Mouse (Mus musculus): Measurements from ENCODE around the gene Inhbe. TPM values are rescaled to one million over a fixed set of nuclear protein-coding genes. Genes with fewer than 3 reads are reported as not detected.

Inhbe gene
- polyA plus RNA-seq, 1 experiment from 2014 or later, result 0.10 TPM

DNA sequence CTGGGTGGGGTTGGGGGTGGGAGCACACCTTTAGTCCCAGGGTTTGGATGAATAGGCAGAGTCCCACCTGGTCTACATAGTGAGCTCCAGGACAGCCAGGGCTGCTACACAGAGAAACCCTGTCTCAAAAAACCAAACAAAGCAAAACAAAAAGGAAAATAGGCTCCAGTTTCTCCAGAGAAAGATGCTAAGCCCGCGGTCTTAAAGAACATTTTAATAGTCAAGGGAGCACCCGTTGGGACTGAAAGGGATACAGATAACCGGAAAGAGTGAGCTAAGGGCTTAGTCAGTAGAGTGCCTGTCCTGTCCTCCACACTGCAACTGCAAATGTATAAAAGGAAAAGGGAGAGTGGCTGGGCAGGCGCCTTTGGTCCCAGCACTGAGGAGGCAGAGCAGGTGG is 12.9 kb upstream of the Inhbe start:
- no peaks in the 10 kb centered on the region for H3K9me3 ChIP-seq (replicated peaks)
- no peak overlapping the region for H3K9ac ChIP-seq
- 0 out of 2 replicates have a peak, but pooled peaks cover 3% of the 10 kb centered on the region for H3K4me1 ChIP-seq
- H3K27me3 ChIP-seq (replicated peaks), result 0 out of 2 replicates have a peak, but pooled peaks cover 9% of the 10 kb centered on the region
- H3K4me3 ChIP-seq, result no peak overlapping the region
- H3K4me2 ChIP-seq, result no peak overlapping the region
- 64% methylated on average over 5 of the region's 5 CpGs for WGBS (ENCODE audit: insufficient replicate concordance)
- no peaks in the 10 kb centered on the region for H3K36me3 ChIP-seq
- 0 out of 2 replicates have a peak overlapping the region, but pooled peaks have one; percentile 40 for H3K27ac ChIP-seq
- no peak for ATAC-seq

DNA sequence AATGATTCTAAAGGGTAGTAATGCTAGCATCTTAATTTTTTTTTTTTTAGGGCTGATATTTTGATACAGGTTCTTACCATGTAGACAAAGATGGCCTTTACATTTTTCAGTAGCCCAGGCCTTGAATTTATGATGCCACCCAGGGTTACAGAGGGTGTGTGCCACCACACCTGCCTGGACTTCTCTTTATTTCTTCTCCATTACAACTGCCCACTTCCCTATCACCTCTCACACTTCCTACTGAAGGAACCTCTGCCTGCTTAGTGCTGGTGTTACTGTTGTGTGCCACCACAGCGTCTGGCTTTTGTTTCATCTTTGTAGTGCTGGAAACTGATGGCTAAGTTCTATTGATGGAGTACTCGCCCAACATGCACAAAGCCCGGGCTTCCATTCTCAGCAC is 6.5 kb upstream of the Inhbe start:
- H3K9ac ChIP-seq, result no peak overlapping the region
- no peak overlapping the region for H3K4me2 ChIP-seq
- no peaks in the 10 kb centered on the region for H3K9me3 ChIP-seq (replicated peaks)
- H3K27ac ChIP-seq, result no peak overlapping the region
- WGBS (ENCODE audit: insufficient replicate concordance), result 55% methylated on average over 3 of the region's 3 CpGs
- ATAC-seq, result no peak
- no peaks in the 10 kb centered on the region for H3K36me3 ChIP-seq
- H3K4me1 ChIP-seq, result no peaks in the 10 kb centered on the region
- H3K27me3 ChIP-seq (replicated peaks), result peaks cover 1% of the 10 kb centered on the region; the same call in 1 of the 2 replicates
- H3K4me3 ChIP-seq, result no peak overlapping the region

- no peak overlapping the region for H3K4me2 ChIP-seq
- peak overlapping the region; percentile 36; the same call in 1 of the 2 replicates for H3K27ac ChIP-seq
- H3K4me1 ChIP-seq, result peaks cover 8% of the 10 kb centered on the region
- H3K4me3 ChIP-seq, result no peak overlapping the region
- no peaks in the 10 kb centered on the region for H3K36me3 ChIP-seq
- 67% methylated on average over 10 of the region's 10 CpGs for WGBS (ENCODE audit: insufficient replicate concordance)
- peak; percentile 30; the same call in 1 of the 2 replicates for ATAC-seq
- H3K9me3 ChIP-seq (replicated peaks), result no peaks in the 10 kb centered on the region
- no peak overlapping the region for H3K9ac ChIP-seq
- peaks cover 24% of the 10 kb centered on the region for H3K27me3 ChIP-seq (replicated peaks)
Measured at GRCm38 (mm10) chr10:127355336-127355735, 1.1 kb upstream of the Inhbe start.

DNA sequence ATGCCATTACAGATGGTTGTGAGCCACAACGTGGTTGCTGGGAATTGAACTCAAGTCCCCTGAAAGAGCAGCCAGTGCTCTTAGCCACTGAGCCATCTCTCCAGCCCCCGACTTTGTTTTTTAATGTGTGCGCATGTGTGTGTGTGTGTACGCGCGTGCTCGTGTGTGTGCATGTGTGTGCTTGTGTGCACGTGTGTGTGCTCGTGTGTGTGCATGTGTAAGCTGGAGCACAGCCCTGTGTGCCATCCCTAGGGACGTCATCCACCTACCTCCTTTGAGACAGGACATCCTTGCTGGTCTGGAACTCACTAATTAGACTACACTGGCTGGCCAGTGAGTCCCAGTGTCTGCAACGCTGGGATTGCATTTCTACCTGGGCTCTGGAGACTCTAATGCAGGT is 1.4 kb downstream of the Inhbe start:
- Histone ChIP-seq H3K4me3 (no peak overlapping the region), H3K27ac (no peak overlapping the region), H3K9me3 (replicated peaks) (no peaks in the 10 kb centered on the region), H3K4me1 (peaks cover 13% of the 10 kb centered on the region), H3K4me2 (no peak overlapping the region), H3K9ac (no peak overlapping the region), H3K36me3 (no peaks in the 10 kb centered on the region), H3K27me3 (replicated peaks) (peaks cover 27% of the 10 kb centered on the region)
- WGBS (ENCODE audit: insufficient replicate concordance), result 80% methylated on average over 11 of the region's 11 CpGs
- no peak for ATAC-seq

GRCm38 (mm10) chr10:127352187-127352586 is 2.0 kb downstream of the Inhbe start:
- no peak overlapping the region for H3K9ac ChIP-seq
- ATAC-seq, result 0 out of 2 replicates have a peak, but pooled peaks have one; percentile 8
- no peak overlapping the region for H3K27ac ChIP-seq
- 66% methylated on average over 9 of the region's 9 CpGs for WGBS (ENCODE audit: insufficient replicate concordance)
- peaks cover 13% of the 10 kb centered on the region for H3K4me1 ChIP-seq
- peaks cover 27% of the 10 kb centered on the region for H3K27me3 ChIP-seq (replicated peaks)
- H3K36me3 ChIP-seq, result no peaks in the 10 kb centered on the region
- H3K4me3 ChIP-seq, result no peak overlapping the region
- no peak overlapping the region for H3K4me2 ChIP-seq
- H3K9me3 ChIP-seq (replicated peaks), result no peaks in the 10 kb centered on the region

GRCm38 (mm10) chr10:127351719-127352118 is 2.5 kb downstream of the Inhbe start:
- no peak overlapping the region for H3K4me2 ChIP-seq
- H3K27ac ChIP-seq, result no peak overlapping the region

DNA sequence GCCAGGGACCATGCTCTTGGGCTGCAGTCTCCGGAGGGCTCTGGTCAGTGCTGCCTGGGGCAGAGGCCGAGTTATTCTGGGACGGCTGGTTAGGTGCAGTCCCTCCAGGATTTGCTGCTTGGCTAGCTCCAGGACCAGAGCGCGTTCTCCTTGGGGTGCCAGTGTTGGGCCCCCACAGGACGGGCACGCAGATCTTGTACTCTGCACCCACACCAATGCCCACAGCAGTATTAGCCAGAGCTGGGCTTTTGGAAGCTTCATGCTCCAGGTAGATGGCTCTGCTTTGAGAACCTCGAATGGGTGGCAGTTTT is 3.0 kb downstream of the Inhbe start:
- 66% methylated on average over 8 of the region's 8 CpGs for WGBS (ENCODE audit: insufficient replicate concordance)
- no peak overlapping the region for H3K27ac ChIP-seq
- H3K36me3 ChIP-seq, result no peaks in the 10 kb centered on the region
- H3K9ac ChIP-seq, result no peak overlapping the region
- H3K27me3 ChIP-seq (replicated peaks), result peaks cover 27% of the 10 kb centered on the region
- no peak overlapping the region for H3K4me3 ChIP-seq
- no peak for ATAC-seq
- no peaks in the 10 kb centered on the region for H3K9me3 ChIP-seq (replicated peaks)
- H3K4me1 ChIP-seq, result peaks cover 13% of the 10 kb centered on the region
- peak overlapping the region; percentile 52 for H3K4me2 ChIP-seq

More at GRCm38 (mm10) chr10:127351719-127352118, 2.5 kb downstream of the Inhbe start:
- ATAC-seq, result no peak; the same call in 1 of the 2 replicates
- peaks cover 27% of the 10 kb centered on the region for H3K27me3 ChIP-seq (replicated peaks)
- H3K36me3 ChIP-seq, result no peaks in the 10 kb centered on the region
- no peak overlapping the region for H3K4me3 ChIP-seq
- 58% methylated on average over 8 of the region's 8 CpGs for WGBS (ENCODE audit: insufficient replicate concordance)
- no peak overlapping the region for H3K9ac ChIP-seq
- H3K4me1 ChIP-seq, result peaks cover 13% of the 10 kb centered on the region
- H3K9me3 ChIP-seq (replicated peaks), result no peaks in the 10 kb centered on the region

DNA sequence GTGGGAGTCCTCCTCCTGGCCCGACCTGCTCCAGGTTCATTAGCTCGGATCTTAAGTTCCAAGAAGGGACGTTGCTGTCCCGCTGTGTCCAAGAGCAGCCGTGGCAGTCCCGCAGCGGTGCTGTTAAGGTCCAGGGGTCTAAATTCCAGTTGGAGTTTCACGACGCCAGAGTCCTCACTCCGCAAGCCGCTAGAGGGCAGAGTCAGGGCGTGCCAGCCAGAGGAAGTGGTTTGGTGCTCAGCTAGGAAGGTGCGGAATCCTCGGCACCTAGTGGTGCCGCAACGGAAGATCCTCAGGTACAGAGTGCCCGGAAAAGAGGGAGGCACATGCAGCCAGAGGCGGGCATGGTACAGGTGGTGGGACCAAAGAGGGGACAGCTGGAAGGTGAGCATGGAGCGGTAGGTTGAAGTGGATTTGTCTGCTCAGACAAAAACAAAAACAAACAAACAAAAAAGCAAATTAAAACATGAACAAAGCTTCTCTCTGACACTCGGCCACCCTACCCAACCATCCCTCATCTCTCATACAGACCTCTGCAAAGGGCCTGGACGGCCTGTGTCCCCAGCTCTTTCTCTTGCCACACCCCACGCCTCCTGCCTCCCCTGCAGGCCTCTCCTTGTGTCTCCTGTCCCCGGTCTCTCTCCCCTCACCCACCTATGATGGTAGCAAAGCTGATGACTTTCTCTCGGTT is 3.5 kb downstream of the Inhbe start:
- H3K9ac ChIP-seq, result peak overlapping the region; percentile 33; the same call in 1 of the 2 replicates
- no peak overlapping the region for H3K27ac ChIP-seq
- peaks cover 13% of the 10 kb centered on the region for H3K4me1 ChIP-seq
- peak overlapping the region; percentile 12; the same call in 1 of the 2 replicates for H3K4me3 ChIP-seq
- peak; percentile 43; the same call in 1 of the 2 replicates for ATAC-seq
- peak overlapping the region; percentile 52 for H3K4me2 ChIP-seq
- H3K36me3 ChIP-seq, result no peaks in the 10 kb centered on the region
- H3K27me3 ChIP-seq (replicated peaks), result peaks cover 26% of the 10 kb centered on the region
- H3K9me3 ChIP-seq (replicated peaks), result no peaks in the 10 kb centered on the region
- WGBS (ENCODE audit: insufficient replicate concordance), result 10% methylated on average over 24 of the region's 24 CpGs

- Histone ChIP-seq H3K36me3 (no peaks in the 10 kb centered on the region), H3K4me1 (peaks cover 13% of the 10 kb centered on the region), H3K27ac (no peak overlapping the region), H3K27me3 (replicated peaks) (peaks cover 18% of the 10 kb centered on the region), H3K4me2 (no peak overlapping the region), H3K9me3 (replicated peaks) (no peaks in the 10 kb centered on the region), H3K4me3 (no peak overlapping the region), H3K9ac (no peak overlapping the region)
- 65% methylated on average over 8 of the region's 8 CpGs for WGBS (ENCODE audit: insufficient replicate concordance)
- no peak for ATAC-seq
Measured at GRCm38 (mm10) chr10:127349810-127350209, 4.4 kb downstream of the Inhbe start.

DNA sequence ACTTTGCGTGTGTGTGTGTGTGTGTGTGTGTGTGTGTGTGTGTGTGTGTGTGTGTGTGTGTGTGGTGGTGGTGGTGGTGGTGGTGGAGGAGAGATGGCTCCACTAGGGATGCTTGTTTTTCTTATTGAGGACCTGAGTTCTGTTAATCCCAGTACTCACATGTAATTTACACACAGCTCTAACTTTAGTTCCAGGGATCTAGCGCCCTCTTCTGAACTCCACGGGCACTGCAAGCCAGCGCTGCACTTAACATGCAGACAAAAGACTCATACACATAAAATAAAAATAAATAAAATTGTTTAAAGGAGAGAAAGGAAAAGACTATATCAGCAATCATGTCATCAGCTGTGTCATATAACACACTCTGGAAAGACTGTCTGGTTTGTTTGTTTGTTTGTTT is 5.3 kb downstream of the Inhbe start:
- Histone ChIP-seq H3K4me3 (no peak overlapping the region), H3K9ac (no peak overlapping the region), H3K4me2 (no peak overlapping the region), H3K9me3 (replicated peaks) (no peaks in the 10 kb centered on the region), H3K27ac (no peak overlapping the region), H3K4me1 (peaks cover 13% of the 10 kb centered on the region), H3K36me3 (no peaks in the 10 kb centered on the region), H3K27me3 (replicated peaks) (peaks cover 15% of the 10 kb centered on the region)
- WGBS (ENCODE audit: insufficient replicate concordance), result 60% methylated on average over 4 of the region's 4 CpGs
- no peak for ATAC-seq

- ATAC-seq, result no peak
- Histone ChIP-seq H3K4me3 (no peak overlapping the region), H3K9ac (no peak overlapping the region), H3K27me3 (replicated peaks) (peaks cover 31% of the 10 kb centered on the region), H3K4me2 (no peak overlapping the region), H3K27ac (no peak overlapping the region), H3K9me3 (replicated peaks) (no peaks in the 10 kb centered on the region), H3K36me3 (no peaks in the 10 kb centered on the region), H3K4me1 (peaks cover 23% of the 10 kb centered on the region)
- 65% methylated on average over 3 of the region's 3 CpGs for WGBS (ENCODE audit: insufficient replicate concordance)
Measured at GRCm38 (mm10) chr10:127346173-127346572, 8.0 kb downstream of the Inhbe start.

- Histone ChIP-seq H3K4me1 (peaks cover 40% of the 10 kb centered on the region), H3K4me3 (no peak overlapping the region), H3K9me3 (replicated peaks) (no peaks in the 10 kb centered on the region), H3K9ac (no peak overlapping the region), H3K27me3 (replicated peaks) (peaks cover 57% of the 10 kb centered on the region), H3K36me3 (no peaks in the 10 kb centered on the region), H3K27ac (no peak overlapping the region), H3K4me2 (no peak overlapping the region)
- no peak for ATAC-seq
- 35% methylated on average over 3 of the region's 3 CpGs for WGBS (ENCODE audit: insufficient replicate concordance)
Measured at GRCm38 (mm10) chr10:127343029-127343428, 11.2 kb downstream of the Inhbe start.

Data from liver, embryonic 12.5 days (tissue).